Mouse (Mus musculus): ENCODE data around the gene Tmtc2.

GRCm38 (mm10) chr10:105297560-105297959 lies 276.7 kb downstream of the Tmtc2 start:
- TF ChIP-seq CTCF (IDR thresholded peaks at IDR 0.05; ENCODE audit: borderline replicate concordance, extremely low read depth, insufficient read depth, insufficient read length) (no peak), POLR2A (IDR thresholded peaks at IDR 0.05; ENCODE audit: borderline replicate concordance, extremely low read depth, insufficient read depth, insufficient read length, poor library complexity, severe bottlenecking) (no peak)
